Mouse (Mus musculus): Measurements from ENCODE around the gene Pbx1.

The Pbx1 gene

GRCm38 (mm10) chr1:168383832-168384593 lies 48.1 kb downstream of the Pbx1 start:
- no peak for DNase-seq (ENCODE audit: low spot score in 2 of 2)

- no peak for DNase-seq (ENCODE audit: low spot score in 2 of 2)
Measured at GRCm38 (mm10) chr1:168382823-168383157, 49.3 kb downstream of the Pbx1 start.

GRCm38 (mm10) chr1:168382106-168382822 lies 49.8 kb downstream of the Pbx1 start:
- DNase-seq (ENCODE audit: low spot score in 2 of 2) = no peak

GRCm38 (mm10) chr1:168381451-168381850 lies 50.6 kb downstream of the Pbx1 start:
- DNase-seq (ENCODE audit: low spot score in 2 of 2) = no peak

- DNase-seq (ENCODE audit: low spot score in 2 of 2) = no peak
Measured at GRCm38 (mm10) chr1:168380241-168380770, 51.8 kb downstream of the Pbx1 start.

GRCm38 (mm10) chr1:168377650-168378049 lies 54.4 kb downstream of the Pbx1 start:
- DNase-seq (ENCODE audit: low spot score in 2 of 2) = no peak

- DNase-seq (ENCODE audit: low spot score in 2 of 2) = no peak
Measured at GRCm38 (mm10) chr1:168376330-168376729, 55.7 kb downstream of the Pbx1 start.

GRCm38 (mm10) chr1:168374953-168375600 lies 57.0 kb downstream of the Pbx1 start:
- DNase-seq (ENCODE audit: low spot score in 2 of 2) = peak in 1 of 2 experiments; percentile 26

- no peak for DNase-seq (ENCODE audit: low spot score in 2 of 2)
Measured at GRCm38 (mm10) chr1:168372089-168372488, 60.0 kb downstream of the Pbx1 start.

- DNase-seq (ENCODE audit: low spot score in 2 of 2) = no peak
Measured at GRCm38 (mm10) chr1:168370966-168371365, 61.1 kb downstream of the Pbx1 start.

- no peak for DNase-seq (ENCODE audit: low spot score in 2 of 2)
Measured at GRCm38 (mm10) chr1:168366261-168366660, 65.8 kb downstream of the Pbx1 start.

- DNase-seq (ENCODE audit: low spot score in 2 of 2) = no peak
Measured at GRCm38 (mm10) chr1:168364325-168364724, 67.7 kb downstream of the Pbx1 start.

GRCm38 (mm10) chr1:168363053-168363452 lies 69.0 kb downstream of the Pbx1 start:
- no peak for DNase-seq (ENCODE audit: low spot score in 2 of 2)

GRCm38 (mm10) chr1:168362464-168362863 lies 69.6 kb downstream of the Pbx1 start:
- no peak for DNase-seq (ENCODE audit: low spot score in 2 of 2)

GRCm38 (mm10) chr1:168357680-168358611 lies 74.1 kb downstream of the Pbx1 start:
- no peak for DNase-seq (ENCODE audit: low spot score in 2 of 2)

- no peak for DNase-seq (ENCODE audit: low spot score in 2 of 2)
Measured at GRCm38 (mm10) chr1:168356970-168357441, 75.1 kb downstream of the Pbx1 start.

GRCm38 (mm10) chr1:168355985-168356556 lies 76.0 kb downstream of the Pbx1 start:
- DNase-seq (ENCODE audit: low spot score in 2 of 2) = no peak

- no peak for DNase-seq (ENCODE audit: low spot score in 2 of 2)
Measured at GRCm38 (mm10) chr1:168354934-168355333, 77.1 kb downstream of the Pbx1 start.

GRCm38 (mm10) chr1:168348036-168348784 lies 83.9 kb downstream of the Pbx1 start:
- no peak for DNase-seq (ENCODE audit: low spot score in 2 of 2)

GRCm38 (mm10) chr1:168344918-168345317 lies 87.2 kb downstream of the Pbx1 start:
- no peak for DNase-seq (ENCODE audit: low spot score in 2 of 2)
